Mouse (Mus musculus): ENCODE results near the gene Luc7l. TPM values are rescaled to one million over a fixed set of nuclear protein-coding genes. Genes with fewer than 3 reads are reported as not detected.
"Not testable (repeated sequence)": the region's sequence is repeated elsewhere in the genome, so short reads cannot be mapped to it uniquely, and the experiment has no call there.

Gene Luc7l
- total and polyA plus RNA-seq, 2 experiments from 2014 or later, result 90.6 to 95.2 TPM

DNA sequence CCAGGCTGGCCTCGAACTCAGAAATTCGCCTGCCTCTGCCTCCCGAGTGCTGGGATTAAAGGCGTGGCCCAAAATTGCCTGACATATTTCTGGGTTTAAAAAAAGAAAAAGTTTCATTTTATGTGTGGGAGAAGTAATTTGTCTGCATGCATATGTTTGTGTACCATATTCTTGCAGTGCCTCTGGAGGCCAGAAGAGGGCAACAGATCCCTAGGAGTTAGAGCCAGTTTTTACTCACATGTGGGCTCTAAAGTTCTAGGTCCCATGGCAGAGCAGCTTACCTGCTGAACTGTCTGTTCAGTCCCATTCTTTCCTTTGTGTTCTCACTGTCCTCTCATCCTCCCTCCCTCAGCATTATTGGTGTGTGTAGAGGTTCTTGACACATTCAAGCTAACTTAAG, 24.0 kb downstream of the Luc7l start:
- Histone ChIP-seq H3K27ac (ENCODE audit: low read depth, low read length) (no peak overlapping the region), H3K4me3 (ENCODE audit: low read depth, low read length) (no peak overlapping the region), H3K27me3 (ENCODE audit: insufficient read depth, low read length) (no peaks in the 10 kb centered on the region), H3K36me3 (ENCODE audit: insufficient read depth, low read length) (peaks cover 40% of the 10 kb centered on the region), H3K4me2 (ENCODE audit: low read depth, low read length, poor library complexity, severe bottlenecking) (no peak overlapping the region), H3K4me1 (ENCODE audit: insufficient read depth, low read length) (no peaks in the 10 kb centered on the region), H3K9ac (replicated peaks; ENCODE audit: low read length, poor library complexity, severe bottlenecking) (no peak overlapping the region), H3K9me3 (ENCODE audit: low read length) (no peaks in the 10 kb centered on the region)
- peak; percentile 80 for TF ChIP-seq CTCF (IDR thresholded peaks at IDR 0.05)
- DNase-seq (ENCODE audit: low spot score) (peak; percentile 62), ATAC-seq (ENCODE audit: low FRiP score) (no peak)
- WGBS, result 91% methylated on average over 4 of the region's 4 CpGs

DNA sequence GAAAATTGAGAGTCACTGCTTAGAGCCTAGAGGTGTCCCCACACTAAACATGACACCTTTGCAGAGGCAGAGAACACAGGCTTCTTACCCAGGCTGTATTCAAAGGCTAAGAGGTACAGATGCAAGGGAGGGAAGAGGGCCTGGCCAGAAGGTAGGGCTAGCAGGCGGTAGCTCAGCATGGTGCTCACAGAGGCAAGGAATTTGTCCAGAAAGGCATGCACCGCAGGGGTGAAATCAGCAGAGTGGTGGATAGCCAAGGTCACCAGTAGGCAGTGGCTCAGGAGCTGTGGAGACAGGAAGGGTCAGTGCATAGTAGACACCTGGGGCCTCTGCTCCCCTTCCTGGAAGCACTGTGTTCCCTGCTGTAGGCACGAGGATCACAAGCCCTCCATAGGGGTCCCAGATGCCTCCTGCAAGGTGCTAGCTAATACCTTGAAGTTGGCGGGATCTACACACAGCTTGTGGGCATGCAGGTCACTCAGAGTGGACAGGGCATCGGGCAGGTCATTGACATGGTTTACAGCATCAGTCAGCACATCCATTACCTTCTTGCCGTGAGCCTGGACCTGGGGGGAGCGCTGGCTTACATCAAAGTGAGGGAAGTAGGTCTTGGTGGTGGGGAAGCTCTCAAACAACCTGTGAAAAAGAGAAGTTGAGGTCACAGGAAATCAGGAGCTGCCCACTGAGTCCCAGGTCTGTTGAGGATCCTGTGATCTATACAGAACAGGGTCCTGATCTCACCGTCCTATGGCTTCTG, 33.7 kb downstream of the Luc7l start:
- no peak overlapping the region for H3K9ac ChIP-seq (replicated peaks; ENCODE audit: low read length, poor library complexity, severe bottlenecking)
- peaks cover 60% of the 10 kb centered on the region for H3K36me3 ChIP-seq (ENCODE audit: insufficient read depth, low read length)
- no peak for TF ChIP-seq CTCF (IDR thresholded peaks at IDR 0.05)
- H3K27ac ChIP-seq (ENCODE audit: low read depth, low read length), result no peak overlapping the region
- H3K9me3 ChIP-seq (ENCODE audit: low read length), result no peaks in the 10 kb centered on the region
- DNase-seq (ENCODE audit: low spot score), result no peak
- H3K27me3 ChIP-seq (ENCODE audit: insufficient read depth, low read length), result no peaks in the 10 kb centered on the region
- no peaks in the 10 kb centered on the region for H3K4me1 ChIP-seq (ENCODE audit: insufficient read depth, low read length)
- ATAC-seq (ENCODE audit: low FRiP score), result no peak
- no peak overlapping the region for H3K4me2 ChIP-seq (ENCODE audit: low read depth, low read length, poor library complexity, severe bottlenecking)
- H3K4me3 ChIP-seq (ENCODE audit: low read depth, low read length), result no peak overlapping the region
- WGBS, result 87% methylated on average over 8 of the region's 8 CpGs

DNA sequence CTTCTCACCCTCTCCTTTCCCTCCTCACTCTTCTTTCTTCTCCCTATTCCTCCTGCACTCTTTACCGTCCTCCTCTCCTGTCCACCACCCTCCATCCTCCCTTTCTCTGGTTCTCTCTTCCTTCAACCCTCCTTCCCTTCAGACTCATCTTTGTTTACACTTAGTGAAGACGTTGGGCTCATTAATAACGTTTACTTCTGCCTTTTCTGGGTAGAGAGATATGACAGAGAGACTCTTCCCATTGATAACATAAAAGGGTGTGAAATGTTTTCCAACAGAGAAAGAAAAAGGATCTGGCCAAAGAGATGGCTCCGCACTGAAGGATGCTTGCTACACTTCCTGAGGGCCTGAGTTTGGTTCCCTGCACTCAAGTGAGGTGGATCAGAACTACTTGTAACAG, 36.8 kb downstream of the Luc7l start:
- Histone ChIP-seq H3K4me3 (ENCODE audit: low read depth, low read length) (no peak overlapping the region), H3K27me3 (ENCODE audit: insufficient read depth, low read length) (no peaks in the 10 kb centered on the region), H3K4me2 (ENCODE audit: low read depth, low read length, poor library complexity, severe bottlenecking) (no peak overlapping the region), H3K36me3 (ENCODE audit: insufficient read depth, low read length) (peaks cover 37% of the 10 kb centered on the region), H3K9ac (replicated peaks; ENCODE audit: low read length, poor library complexity, severe bottlenecking) (no peak overlapping the region), H3K9me3 (ENCODE audit: low read length) (no peaks in the 10 kb centered on the region), H3K4me1 (ENCODE audit: insufficient read depth, low read length) (no peaks in the 10 kb centered on the region), H3K27ac (ENCODE audit: low read depth, low read length) (no peak overlapping the region)
- DNase-seq (ENCODE audit: low spot score) (no peak), ATAC-seq (ENCODE audit: low FRiP score) (no peak)
- no peak for TF ChIP-seq CTCF (IDR thresholded peaks at IDR 0.05)
- 85% methylated on average over 4 of the region's 4 CpGs for WGBS

DNA sequence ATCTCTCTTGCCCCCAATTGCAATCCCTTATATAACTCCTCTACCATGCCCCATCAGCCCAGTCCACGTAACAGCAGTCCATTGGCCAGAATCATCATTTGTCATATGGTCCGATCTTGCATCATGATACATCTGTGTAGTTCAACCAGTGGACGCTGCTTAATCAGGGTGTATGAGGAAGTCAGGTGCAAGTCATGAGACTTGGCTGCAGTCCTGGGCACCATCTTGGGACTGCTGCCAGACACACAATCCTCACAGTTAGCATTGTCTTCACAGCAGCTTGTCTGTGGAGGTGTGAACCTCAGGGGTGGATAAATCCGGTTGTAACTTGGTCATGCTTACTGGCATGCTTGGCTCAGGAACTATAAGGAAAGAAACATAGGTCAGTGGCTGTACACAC, 45.6 kb downstream of the Luc7l start:
- not testable (repeated sequence) for H3K9me3 ChIP-seq (ENCODE audit: low read length); DNase-seq (ENCODE audit: low spot score); ATAC-seq (ENCODE audit: low FRiP score); H3K4me1 ChIP-seq (ENCODE audit: insufficient read depth, low read length); H3K27me3 ChIP-seq (ENCODE audit: insufficient read depth, low read length); H3K9ac ChIP-seq (replicated peaks; ENCODE audit: low read length, poor library complexity, severe bottlenecking); H3K27ac ChIP-seq (ENCODE audit: low read depth, low read length); H3K36me3 ChIP-seq (ENCODE audit: insufficient read depth, low read length); H3K4me3 ChIP-seq (ENCODE audit: low read depth, low read length); H3K4me2 ChIP-seq (ENCODE audit: low read depth, low read length, poor library complexity, severe bottlenecking)
- WGBS, result 91% methylated on average over 4 of the region's 4 CpGs

DNA sequence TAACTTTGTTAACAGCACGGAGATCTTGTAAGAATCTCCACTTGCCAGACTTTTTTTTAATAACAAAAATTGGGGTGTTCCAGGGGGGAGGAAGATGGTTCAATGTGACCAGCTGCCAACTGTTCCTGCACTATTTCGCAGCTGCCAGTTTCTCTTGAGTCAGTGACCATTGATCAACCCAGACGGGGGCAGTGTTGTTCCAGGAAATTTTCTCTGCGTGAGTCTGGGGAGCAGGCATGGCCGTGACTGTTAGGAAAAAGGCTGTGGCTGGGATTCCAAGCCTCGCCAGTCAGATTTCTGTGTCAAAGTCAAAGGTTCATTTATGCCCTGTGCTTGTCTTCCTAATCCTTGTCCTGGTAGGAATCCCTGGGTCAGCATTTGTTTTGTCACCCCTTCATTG, 61.6 kb downstream of the Luc7l start:
- DNase-seq (ENCODE audit: low spot score) (peak; percentile 90), ATAC-seq (ENCODE audit: low FRiP score) (peak; percentile 56; the same call in 1 of the 2 replicates)
- Histone ChIP-seq H3K9me3 (ENCODE audit: low read length) (no peaks in the 10 kb centered on the region), H3K4me3 (ENCODE audit: low read depth, low read length) (no peak overlapping the region), H3K4me2 (ENCODE audit: low read depth, low read length, poor library complexity, severe bottlenecking) (no peak overlapping the region), H3K36me3 (ENCODE audit: insufficient read depth, low read length) (no peaks in the 10 kb centered on the region), H3K4me1 (ENCODE audit: insufficient read depth, low read length) (no peaks in the 10 kb centered on the region), H3K27me3 (ENCODE audit: insufficient read depth, low read length) (no peaks in the 10 kb centered on the region), H3K27ac (ENCODE audit: low read depth, low read length) (no peak overlapping the region), H3K9ac (replicated peaks; ENCODE audit: low read length, poor library complexity, severe bottlenecking) (no peak overlapping the region)
- 9% methylated on average over 6 of the region's 6 CpGs for WGBS
- TF ChIP-seq CTCF (IDR thresholded peaks at IDR 0.05), result peak; percentile 85

DNA sequence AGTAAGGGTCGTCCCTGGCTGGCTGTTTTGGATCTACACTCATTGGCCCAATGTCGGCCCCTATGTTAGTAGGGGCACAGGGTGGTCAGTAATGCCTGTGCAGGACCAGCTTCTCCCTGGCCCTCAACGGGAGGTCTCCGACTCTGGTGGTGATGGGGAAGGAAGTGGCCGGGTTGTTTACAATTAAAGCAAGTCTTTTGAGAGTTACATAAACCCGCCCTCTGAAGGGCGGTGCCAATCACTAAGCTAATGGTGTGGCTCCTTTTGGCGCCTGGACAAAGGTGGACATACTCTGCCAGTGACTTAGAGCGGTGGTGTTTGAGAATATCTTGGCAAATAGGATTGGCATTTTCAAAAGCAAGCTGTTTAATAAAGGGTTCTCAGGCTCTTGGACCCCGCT, 62.8 kb downstream of the Luc7l start:
- ATAC-seq (ENCODE audit: low FRiP score) (no peak), DNase-seq (ENCODE audit: low spot score) (no peak)
- Histone ChIP-seq H3K9ac (replicated peaks; ENCODE audit: low read length, poor library complexity, severe bottlenecking) (no peak overlapping the region), H3K27me3 (ENCODE audit: insufficient read depth, low read length) (no peaks in the 10 kb centered on the region), H3K36me3 (ENCODE audit: insufficient read depth, low read length) (no peaks in the 10 kb centered on the region), H3K4me2 (ENCODE audit: low read depth, low read length, poor library complexity, severe bottlenecking) (no peak overlapping the region), H3K27ac (ENCODE audit: low read depth, low read length) (no peak overlapping the region), H3K4me3 (ENCODE audit: low read depth, low read length) (no peak overlapping the region), H3K9me3 (ENCODE audit: low read length) (no peaks in the 10 kb centered on the region), H3K4me1 (ENCODE audit: insufficient read depth, low read length) (no peaks in the 10 kb centered on the region)
- no peak for TF ChIP-seq CTCF (IDR thresholded peaks at IDR 0.05)
- 41% methylated on average over 10 of the region's 10 CpGs for WGBS
